Mouse (Mus musculus) MEL (cell line): ENCODE results near the gene Tanc1. TPM values are rescaled to one million over a fixed set of nuclear protein-coding genes. Genes with fewer than 3 reads are reported as not detected.

Experiments used
- DNase-seq: peaks from one replicate; pipeline ENCODE4 v3.0.0; 2011; ENCODE audit warnings: low read depth, low spot score
- H3K27ac ChIP-seq: 2 replicates; pipeline ENCODE4 v1.5.1; 2012; ENCODE audit warnings: low read depth, mild to moderate bottlenecking, control low read depth, low read length, moderate library complexity; ENCODE audit not compliant: control insufficient read depth
- H3K27me3 ChIP-seq, 2 experiments: fragments of 150-350 bp in 1 of 2; sonication (generic) in 1 of 2; 2 replicates each; pipeline ENCODE4 v1.6.1; 2012; ENCODE audit warnings: low read length in 2 of 2, mild to moderate bottlenecking in 2 of 2, improper control_type of control experiment in 1 of 2, moderate library complexity in 1 of 2; ENCODE audit not compliant: insufficient read depth in 2 of 2, control insufficient read depth in 1 of 2
- H3K36me3 ChIP-seq, 2 experiments: 2 replicates each; pipeline ENCODE4 v1.6.1; 2012 to 2014; ENCODE audit warnings: low read length in 2 of 2, improper control_type of control experiment in 1 of 2, inconsistent platforms in 1 of 2, mild to moderate bottlenecking in 1 of 2; ENCODE audit not compliant: insufficient read depth in 2 of 2, control insufficient read depth in 1 of 2
- H3K4me1 ChIP-seq, 2 experiments: fragments of 150-350 bp in 1 of 2; sonication (generic) in 1 of 2; 2 replicates each; pipeline ENCODE4 v1.6.1; 2012; ENCODE audit warnings: low read length in 2 of 2, improper control_type of control experiment in 1 of 2, mild to moderate bottlenecking in 1 of 2; ENCODE audit not compliant: insufficient read depth in 2 of 2, control insufficient read depth in 1 of 2
- H3K4me3 ChIP-seq, 2 experiments: fragments of 150-350 bp in 1 of 2; sonication (generic) in 1 of 2; 2 replicates each; pipeline ENCODE4 v1.5.1; 2012; ENCODE audit warnings: low read depth in 2 of 2, low read length in 2 of 2, mild to moderate bottlenecking in 2 of 2, moderate library complexity in 2 of 2, control low read depth in 1 of 2, improper control_type of control experiment in 1 of 2; ENCODE audit not compliant: control insufficient read depth in 1 of 2, insufficient read depth in 1 of 2
- H3K79me2 ChIP-seq: 2 replicates; pipeline ENCODE4 v1.6.1; 2012; ENCODE audit warnings: mild to moderate bottlenecking, low read length, moderate library complexity; ENCODE audit not compliant: control insufficient read depth, poor library complexity, insufficient read depth
- H3K9ac ChIP-seq: 2 replicates; pipeline ENCODE4 v1.6.1; 2012; ENCODE audit warnings: low read depth, mild to moderate bottlenecking, control low read depth, low read length, moderate library complexity; ENCODE audit not compliant: control insufficient read depth, poor library complexity, severe bottlenecking
- H3K9me3 ChIP-seq: fragments of 150-350 bp; sonication (generic); replicated peaks from 2 replicates; pipeline ENCODE4 v1.6.1; 2012; ENCODE audit warnings: mild to moderate bottlenecking, low read length, improper control_type of control experiment, moderate library complexity; ENCODE audit not compliant: insufficient read depth
- BHLHE40 ChIP-seq: IDR thresholded peaks from 2 replicates; pipeline ENCODE4 v1.6.1; 2012; ENCODE audit warnings: low read depth, mild to moderate bottlenecking, inconsistent platforms, low read length, improper control_type of control experiment, borderline replicate concordance
- CHD1 ChIP-seq: IDR thresholded peaks from 2 replicates; pipeline ENCODE4 v1.6.1; 2012; ENCODE audit warnings: low read depth, mild to moderate bottlenecking, inconsistent platforms, low read length, improper control_type of control experiment
- CHD2 ChIP-seq: IDR thresholded peaks from 2 replicates; pipeline ENCODE4 v1.6.1; 2011; ENCODE audit warnings: low read length, improper control_type of control experiment
- CTCF ChIP-seq, 3 experiments: IDR thresholded peaks in 2 of 3; conservative IDR thresholded peaks in 1 of 3; 2 replicates each; pipeline ENCODE4 v1.5.1; 2011 to 2012; ENCODE audit warnings: low read length in 3 of 3, low read depth in 2 of 3, mild to moderate bottlenecking in 2 of 3, improper control_type of control experiment in 1 of 3, inconsistent platforms in 1 of 3, mixed read lengths in 1 of 3, moderate library complexity in 1 of 3; ENCODE audit not compliant: control insufficient read depth in 1 of 3, insufficient read depth in 1 of 3, poor library complexity in 1 of 3, severe bottlenecking in 1 of 3
- E2F4 ChIP-seq: IDR thresholded peaks from 2 replicates; pipeline ENCODE4 v1.6.1; 2011; ENCODE audit warnings: low read depth, low read length, improper control_type of control experiment, borderline replicate concordance
- ELF1 ChIP-seq: IDR thresholded peaks from 2 replicates; pipeline ENCODE4 v1.6.1; 2014; ENCODE audit warnings: low read depth, mild to moderate bottlenecking, inconsistent platforms, low read length, improper control_type of control experiment, moderate library complexity
- EP300 ChIP-seq, 2 experiments: IDR thresholded peaks; 2 replicates each; pipeline ENCODE4 v1.6.1; 2011; ENCODE audit warnings: improper control_type of control experiment in 2 of 2, low read length in 2 of 2, low read depth in 1 of 2, mild to moderate bottlenecking in 1 of 2
- GABPA ChIP-seq: IDR thresholded peaks from 2 replicates; pipeline ENCODE4 v1.6.1; 2012; ENCODE audit warnings: low read depth, mild to moderate bottlenecking, inconsistent platforms, low read length, improper control_type of control experiment, moderate library complexity
- GATA1 ChIP-seq: IDR thresholded peaks from 2 replicates; pipeline ENCODE4 v1.6.1; 2011; ENCODE audit warnings: low read depth, low read length, improper control_type of control experiment
- KAT2A ChIP-seq: conservative IDR thresholded peaks from 2 replicates; pipeline ENCODE4 v1.6.1; 2012; ENCODE audit warnings: low read depth, low read length, improper control_type of control experiment, inconsistent platforms
- MAX ChIP-seq: IDR thresholded peaks from 2 replicates; pipeline ENCODE4 v1.6.1; 2011; ENCODE audit warnings: low read length, improper control_type of control experiment
- MAZ ChIP-seq: IDR thresholded peaks from 2 replicates; pipeline ENCODE4 v1.6.1; 2012; ENCODE audit warnings: low read depth, mild to moderate bottlenecking, inconsistent platforms, low read length, improper control_type of control experiment
- MEF2A ChIP-seq: IDR thresholded peaks from 2 replicates; pipeline ENCODE4 v1.6.1; 2014; ENCODE audit warnings: low read depth, mild to moderate bottlenecking, inconsistent platforms, low read length, improper control_type of control experiment; ENCODE audit not compliant: poor library complexity, insufficient replicate concordance, severe bottlenecking; ENCODE audit errors: extremely low read depth
- MYB ChIP-seq: IDR thresholded peaks from 2 replicates; pipeline ENCODE4 v1.6.1; 2011; ENCODE audit warnings: mild to moderate bottlenecking, low read depth, low read length, improper control_type of control experiment
- MYC ChIP-seq: IDR thresholded peaks from 2 replicates; pipeline ENCODE4 v1.6.1; 2011; ENCODE audit warnings: low read depth, mild to moderate bottlenecking, low read length, improper control_type of control experiment, moderate library complexity
- NELFE ChIP-seq: IDR thresholded peaks from 2 replicates; pipeline ENCODE4 v1.6.1; 2011; ENCODE audit warnings: low read depth, low read length, improper control_type of control experiment
- POLR2A ChIP-seq, 2 experiments: IDR thresholded peaks; 2 replicates each; pipeline ENCODE4 v1.6.1; 2011 to 2012; ENCODE audit warnings: low read length in 2 of 2, mild to moderate bottlenecking in 2 of 2, control low read depth in 1 of 2, improper control_type of control experiment in 1 of 2, low read depth in 1 of 2, moderate library complexity in 1 of 2; ENCODE audit not compliant: control insufficient read depth in 1 of 2, insufficient read depth in 1 of 2, poor library complexity in 1 of 2
- POLR2AphosphoS2 ChIP-seq: IDR thresholded peaks from 2 replicates; pipeline ENCODE4 v1.6.1; 2011; ENCODE audit warnings: low read length, improper control_type of control experiment
- POLR2AphosphoS5 ChIP-seq: IDR thresholded peaks from 2 replicates; pipeline ENCODE4 v1.6.1; 2012; ENCODE audit warnings: low read depth, borderline replicate concordance, mild to moderate bottlenecking, inconsistent platforms, low read length, moderate library complexity, mixed read lengths
- RAD21 ChIP-seq: IDR thresholded peaks from 2 replicates; pipeline ENCODE4 v1.6.1; 2011; ENCODE audit warnings: mild to moderate bottlenecking, low read depth, low read length, improper control_type of control experiment
- SIN3A ChIP-seq: IDR thresholded peaks from 2 replicates; pipeline ENCODE4 v1.6.1; 2012; ENCODE audit warnings: low read length, improper control_type of control experiment, inconsistent platforms
- TAL1 ChIP-seq: IDR thresholded peaks from 2 replicates; pipeline ENCODE4 v1.6.1; 2012; ENCODE audit warnings: mild to moderate bottlenecking, inconsistent platforms, low read length, moderate library complexity, mixed read lengths
- TBP ChIP-seq: IDR thresholded peaks from 2 replicates; pipeline ENCODE4 v1.8.0; 2011; ENCODE audit warnings: low read depth, low read length, improper control_type of control experiment
- TCF12 ChIP-seq: IDR thresholded peaks from 2 replicates; pipeline ENCODE4 v1.6.1; 2014; ENCODE audit warnings: low read depth, mild to moderate bottlenecking, inconsistent platforms, low read length, improper control_type of control experiment, moderate library complexity
- ZMIZ1 ChIP-seq: IDR thresholded peaks from 2 replicates; pipeline ENCODE4 v1.6.1; 2012; ENCODE audit warnings: low read depth, mild to moderate bottlenecking, inconsistent platforms, low read length, improper control_type of control experiment, moderate library complexity
- polyA plus RNA-seq, 2 experiments: library from polyadenylated mRNA; stranded (reverse) in 1 of 2; unstranded in 1 of 2; fragments of >175 nt in 1 of 2; fragments of >200 nt in 1 of 2; gene quantifications; 2 replicates each; pipeline versions ENCODE4 v1.2.1 to v1.2.4; 2012; ENCODE audit warnings: low replicate concordance in 2 of 2, low read depth in 1 of 2; ENCODE audit not compliant: insufficient read length in 2 of 2, insufficient read depth in 1 of 2, missing spikeins in 1 of 2
- total RNA-seq: library from RNA; depleted of rRNA; stranded (reverse); fragments of 300-350 nt; gene quantifications from 2 replicates; pipeline ENCODE4 v1.2.3, GENCODE M21; 2012

Gene Tanc1
- total and polyA plus RNA-seq, 3 experiments, result 0.54 to 0.78 TPM; not detected in 1

GRCm38 (mm10) chr2:59710771-59711170 is 98.9 kb downstream of the Tanc1 start:
- Histone ChIP-seq H3K27ac (no peak overlapping the region), H3K9ac (no peak overlapping the region), H3K9me3 (no peaks in the 10 kb centered on the region), H3K79me2 (no peaks in the 10 kb centered on the region), H3K4me1 (no peaks in the 10 kb centered on the region), H3K36me3 (no peaks in the 10 kb centered on the region), H3K4me3 (no peak overlapping the region), H3K27me3 (no peaks in the 10 kb centered on the region)
- no peak for TF ChIP-seq ZMIZ1
- DNase-seq, result no peak

GRCm38 (mm10) chr2:59711992-59712391 is 100.2 kb downstream of the Tanc1 start:
- H3K27me3 ChIP-seq, result no peaks in the 10 kb centered on the region
- no peaks in the 10 kb centered on the region for H3K4me1 ChIP-seq
- no peaks in the 10 kb centered on the region for H3K79me2 ChIP-seq
- no peaks in the 10 kb centered on the region for H3K36me3 ChIP-seq
- H3K27ac ChIP-seq, result no peak overlapping the region
- H3K4me3 ChIP-seq, result no peak overlapping the region
- no peak for TF ChIP-seq TCF12
- TF ChIP-seq MEF2A, result no peak
- no peak for TF ChIP-seq NELFE
- TF ChIP-seq MYC, result no peak
- no peak for TF ChIP-seq RAD21
- no peak for TF ChIP-seq GABPA
- no peak for TF ChIP-seq BHLHE40
- no peak for TF ChIP-seq MYB
- TF ChIP-seq POLR2A (IDR thresholded peaks at IDR 0.05; ENCODE audit: control insufficient read depth in 1 of 2, insufficient read depth in 1 of 2, low read depth in 1 of 2, low read length in 2 of 2, poor library complexity in 1 of 2), result no peak
- no peak for TF ChIP-seq E2F4
- no peak for TF ChIP-seq KAT2A
- no peak for TF ChIP-seq GATA1
- TF ChIP-seq CTCF (IDR thresholded peaks at IDR 0.05 in 2 of 3, conservative IDR thresholded peaks at IDR 0.05 in 1 of 3; ENCODE audit: control insufficient read depth in 1 of 3, insufficient read depth in 1 of 3, low read depth in 2 of 3, low read length in 3 of 3, poor library complexity in 1 of 3, severe bottlenecking in 1 of 3), result no peak
- TF ChIP-seq CHD2, result no peak
- no peak for TF ChIP-seq MAZ
- no peak for TF ChIP-seq CHD1
- no peaks in the 10 kb centered on the region for H3K9me3 ChIP-seq
- no peak for DNase-seq
- H3K9ac ChIP-seq, result no peak overlapping the region

- H3K27me3 ChIP-seq, result no peaks in the 10 kb centered on the region
Measured at GRCm38 (mm10) chr2:59712484-59712883, 100.6 kb downstream of the Tanc1 start.

More at GRCm38 (mm10) chr2:59712484-59712883, 100.6 kb downstream of the Tanc1 start:
- Histone ChIP-seq H3K36me3 (no peaks in the 10 kb centered on the region), H3K4me3 (no peak overlapping the region), H3K9me3 (no peaks in the 10 kb centered on the region), H3K27ac (no peak overlapping the region), H3K9ac (no peak overlapping the region), H3K79me2 (no peaks in the 10 kb centered on the region), H3K4me1 (no peaks in the 10 kb centered on the region)
- no peak for TF ChIP-seq BHLHE40
- no peak for TF ChIP-seq MAZ
- no peak for TF ChIP-seq POLR2AphosphoS5
- TF ChIP-seq TAL1, result no peak
- no peak for TF ChIP-seq NELFE
- no peak for TF ChIP-seq GABPA
- no peak for TF ChIP-seq SIN3A
- no peak for TF ChIP-seq E2F4
- TF ChIP-seq TBP, result no peak
- no peak for TF ChIP-seq POLR2A (IDR thresholded peaks at IDR 0.05; ENCODE audit: control insufficient read depth in 1 of 2, insufficient read depth in 1 of 2, low read depth in 1 of 2, low read length in 2 of 2, poor library complexity in 1 of 2)
- no peak for TF ChIP-seq CHD2
- no peak for TF ChIP-seq MAX
- no peak for TF ChIP-seq POLR2AphosphoS2
- TF ChIP-seq ELF1, result no peak
- no peak for TF ChIP-seq EP300 (IDR thresholded peaks at IDR 0.05; ENCODE audit: low read depth in 1 of 2, low read length in 2 of 2)
- TF ChIP-seq CTCF (IDR thresholded peaks at IDR 0.05 in 2 of 3, conservative IDR thresholded peaks at IDR 0.05 in 1 of 3; ENCODE audit: control insufficient read depth in 1 of 3, insufficient read depth in 1 of 3, low read depth in 2 of 3, low read length in 3 of 3, poor library complexity in 1 of 3, severe bottlenecking in 1 of 3), result no peak
- no peak for DNase-seq
